Mouse (Mus musculus) kidney, embryonic 15.5 days (tissue): ENCODE measurements around the gene Hyal2. TPM values are rescaled to one million over a fixed set of nuclear protein-coding genes. Genes with fewer than 3 reads are reported as not detected.

Experiments used
- ATAC-seq: fragments of 200-750 bp; cut with Nextera tagmentation; replicated peaks from 2 replicates; pipeline ENCODE4 v1.8.0; 2017; ENCODE audit warnings: moderate TSS enrichment; ENCODE audit not compliant: low FRiP score
- H3K27ac ChIP-seq: fragments of 300-500 bp; sonication (generic); 2 replicates; pipeline ENCODE4 v1.5.1; 2015; ENCODE audit warnings: mild to moderate bottlenecking, inconsistent platforms
- H3K27me3 ChIP-seq: fragments of 300-500 bp; sonication (generic); 2 replicates; pipeline ENCODE4 v1.6.1; 2015; ENCODE audit warnings: inconsistent platforms
- H3K36me3 ChIP-seq: fragments of 300-500 bp; sonication (generic); 2 replicates; pipeline ENCODE4 v1.6.1; 2015; ENCODE audit warnings: inconsistent platforms
- H3K4me1 ChIP-seq: fragments of 300-500 bp; sonication (generic); 2 replicates; pipeline ENCODE4 v1.6.1; 2015; ENCODE audit warnings: inconsistent platforms
- H3K4me2 ChIP-seq: fragments of 300-500 bp; sonication (generic); 2 replicates; pipeline ENCODE4 v1.6.1; 2015; ENCODE audit warnings: moderate library complexity, mild to moderate bottlenecking, inconsistent platforms
- H3K4me3 ChIP-seq: fragments of 300-500 bp; sonication (generic); replicated peaks from 2 replicates; pipeline ENCODE4 v1.5.1; 2015; ENCODE audit warnings: mild to moderate bottlenecking, inconsistent platforms
- H3K9ac ChIP-seq: fragments of 300-500 bp; sonication (generic); 2 replicates; pipeline ENCODE4 v1.6.1; 2015; ENCODE audit warnings: mild to moderate bottlenecking, inconsistent platforms
- H3K9me3 ChIP-seq: fragments of 300-500 bp; sonication (generic); replicated peaks from 2 replicates; pipeline ENCODE4 v1.6.1; 2016; ENCODE audit warnings: inconsistent platforms
- WGBS: fragments of 180-500 bp; shearing (Covaris S2); methylation state at CpG from one replicate; pipeline ENCODE4 v1.1.7; 2015; ENCODE audit warnings: mixed read lengths; 5-methylcytosine and 5-hydroxymethylcytosine counted together
- polyA plus RNA-seq: library from polyadenylated mRNA; unstranded; fragments of >200 nt; fragmentation: Nextera tagmentation; extraction: Ambion mirVana; gene quantifications from 2 replicates; pipeline ENCODE4 v1.2.1, GENCODE M21; 2015

Hyal2 gene
- polyA plus RNA-seq, 1 experiment from 2014 or later = 117 TPM

DNA sequence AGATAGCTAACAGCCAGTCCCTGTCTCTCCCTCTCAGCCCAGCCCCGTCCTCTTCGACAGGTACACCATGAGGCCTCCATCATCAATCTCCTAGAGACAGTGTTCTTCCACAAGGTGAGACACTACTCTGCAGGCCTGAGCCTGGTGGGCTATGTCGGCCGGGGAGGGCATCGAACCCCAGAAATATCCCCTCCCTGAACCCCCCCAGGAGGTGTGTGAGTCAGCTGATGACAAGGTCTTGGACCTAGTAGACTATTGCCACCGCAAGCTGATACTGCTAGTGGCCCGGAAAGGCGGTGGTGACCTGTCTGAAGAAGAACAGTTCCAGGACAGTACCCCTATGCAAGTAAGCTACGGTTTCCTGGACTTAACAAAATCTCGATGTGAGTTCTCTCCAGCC lies 18.9 kb upstream of the Hyal2 start:
- no peaks in the 10 kb centered on the region for H3K9me3 ChIP-seq
- 81% methylated on average over 10 of the region's 10 CpGs for WGBS
- peaks cover 61% of the 10 kb centered on the region for H3K4me1 ChIP-seq
- H3K4me2 ChIP-seq = no peak overlapping the region
- H3K4me3 ChIP-seq = no peak overlapping the region
- no peak for ATAC-seq
- H3K9ac ChIP-seq = no peak overlapping the region
- no peak overlapping the region for H3K27ac ChIP-seq
- no peaks in the 10 kb centered on the region; the same call in 1 of the 2 replicates for H3K27me3 ChIP-seq
- H3K36me3 ChIP-seq = peaks cover 20% of the 10 kb centered on the region

GRCm38 (mm10) chr9:107549297-107550074 lies 18.3 kb upstream of the Hyal2 start:
- H3K4me3 ChIP-seq = no peak overlapping the region
- H3K36me3 ChIP-seq = peaks cover 14% of the 10 kb centered on the region
- ATAC-seq = no peak
- H3K27me3 ChIP-seq = no peaks in the 10 kb centered on the region; the same call in 1 of the 2 replicates
- no peak overlapping the region for H3K27ac ChIP-seq
- H3K9me3 ChIP-seq = no peaks in the 10 kb centered on the region
- H3K4me2 ChIP-seq = no peak overlapping the region
- peaks cover 64% of the 10 kb centered on the region for H3K4me1 ChIP-seq
- H3K9ac ChIP-seq = no peak overlapping the region
- WGBS = 80% methylated on average over 20 of the region's 20 CpGs

DNA sequence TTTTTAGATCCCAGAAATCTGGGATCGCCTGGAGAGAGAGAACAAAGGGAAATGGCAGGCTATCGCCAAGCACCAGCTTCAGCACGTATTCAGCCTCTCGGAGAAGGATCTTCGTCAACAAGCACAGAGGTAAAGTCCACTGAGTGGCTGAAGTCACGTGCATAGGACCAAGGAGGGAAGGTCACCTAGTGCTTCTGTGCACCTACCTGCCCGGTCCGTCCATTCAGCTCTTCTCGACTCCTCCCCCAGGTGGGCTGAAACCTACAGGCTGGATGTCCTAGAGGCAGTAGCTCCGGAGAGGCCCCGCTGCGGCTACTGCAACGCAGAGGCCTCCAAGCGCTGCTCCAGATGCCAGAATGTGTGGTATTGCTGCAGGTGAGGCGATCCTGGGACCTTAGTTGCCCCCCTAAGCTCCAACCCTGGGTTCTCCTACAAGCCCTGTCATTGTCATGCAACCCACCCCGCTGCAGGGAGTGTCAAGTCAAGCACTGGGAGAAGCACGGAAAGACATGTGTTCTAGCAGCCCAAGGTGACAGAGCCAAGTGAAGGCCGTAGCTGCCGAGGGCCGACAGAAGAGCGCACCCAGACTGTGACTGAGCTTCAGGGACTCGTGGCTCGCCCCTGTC lies 17.1 kb upstream of the Hyal2 start:
- Histone ChIP-seq H3K27me3 (no peaks in the 10 kb centered on the region; the same call in 1 of the 2 replicates), H3K36me3 (0 out of 2 replicates have a peak, but pooled peaks cover 4% of the 10 kb centered on the region), H3K4me2 (peak overlapping the region; percentile 70), H3K27ac (peak overlapping the region; percentile 99), H3K9me3 (no peaks in the 10 kb centered on the region), H3K4me1 (peaks cover 64% of the 10 kb centered on the region), H3K4me3 (peak overlapping the region; percentile 79), H3K9ac (peak overlapping the region; percentile 52; the same call in 1 of the 2 replicates)
- no peak for ATAC-seq
- WGBS = 28% methylated on average over 23 of the region's 23 CpGs

GRCm38 (mm10) chr9:107551117-107551889 lies 16.4 kb upstream of the Hyal2 start, which contains the start of gene Rassf1:
Gene Rassf1, plus strand, starts transcription at chr9:107551555.
- Histone ChIP-seq H3K27me3 (no peaks in the 10 kb centered on the region; the same call in 1 of the 2 replicates), H3K4me1 (peaks cover 70% of the 10 kb centered on the region), H3K4me3 (peak within 1 kb of the TSS; percentile 79), H3K9ac (peak within 1 kb of the TSS; percentile 52), H3K27ac (peak within 1 kb of the TSS; percentile 99), H3K36me3 (no peaks in the 10 kb centered on the region; the same call in 1 of the 2 replicates), H3K4me2 (peak within 1 kb of the TSS; percentile 70), H3K9me3 (no peaks in the 10 kb centered on the region)
- WGBS = 1% methylated on average over 63 of the region's 63 CpGs
- ATAC-seq = peak; percentile 37

DNA sequence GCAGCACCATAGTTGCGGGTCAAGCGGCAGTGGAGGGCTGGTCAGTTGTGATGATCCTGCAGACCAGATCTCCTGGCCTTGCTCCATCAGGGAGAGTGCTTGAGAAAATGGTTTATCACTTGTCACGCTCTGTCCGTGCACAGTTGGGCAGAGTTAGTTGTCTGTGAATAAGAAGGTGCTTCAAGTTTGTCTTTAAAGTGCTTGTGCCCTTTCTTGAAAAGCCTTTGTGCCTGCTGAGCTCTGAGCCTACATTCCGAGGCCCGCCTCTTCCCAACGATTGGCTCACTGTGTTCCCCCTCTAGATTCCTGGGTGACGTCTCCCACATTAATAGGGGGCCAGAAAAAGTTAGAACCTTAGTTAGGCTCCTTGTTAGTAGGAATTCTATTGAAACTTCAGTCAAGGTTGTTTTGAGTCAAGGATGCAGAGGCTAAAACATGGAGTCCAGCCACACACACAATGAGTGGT lies 15.8 kb upstream of the Hyal2 start:
- H3K4me3 ChIP-seq = peak overlapping the region; percentile 79
- peaks cover 69% of the 10 kb centered on the region for H3K4me1 ChIP-seq
- peaks cover 6% of the 10 kb centered on the region for H3K36me3 ChIP-seq
- H3K9me3 ChIP-seq = no peaks in the 10 kb centered on the region
- H3K27me3 ChIP-seq = no peaks in the 10 kb centered on the region; the same call in 1 of the 2 replicates
- WGBS = 10% methylated on average over 8 of the region's 8 CpGs
- peak overlapping the region; percentile 70 for H3K4me2 ChIP-seq
- H3K27ac ChIP-seq = peak overlapping the region; percentile 99
- no peak for ATAC-seq
- H3K9ac ChIP-seq = peak overlapping the region; percentile 52

- Histone ChIP-seq H3K4me2 (peak overlapping the region; percentile 70), H3K9me3 (no peaks in the 10 kb centered on the region), H3K27me3 (no peaks in the 10 kb centered on the region; the same call in 1 of the 2 replicates), H3K9ac (peak overlapping the region; percentile 52), H3K4me1 (peaks cover 66% of the 10 kb centered on the region), H3K27ac (peak overlapping the region; percentile 99), H3K4me3 (peak overlapping the region; percentile 79), H3K36me3 (peaks cover 15% of the 10 kb centered on the region)
- 65% methylated on average over 5 of the region's 5 CpGs for WGBS
- no peak for ATAC-seq
These were observed 14.9 kb upstream of the Hyal2 start for GRCm38 (mm10) chr9:107552690-107553393.

GRCm38 (mm10) chr9:107553541-107554318 lies 14.0 kb upstream of the Hyal2 start:
- no peaks in the 10 kb centered on the region; the same call in 1 of the 2 replicates for H3K27me3 ChIP-seq
- ATAC-seq = peak; percentile 58; the same call in 1 of the 2 replicates
- peak overlapping the region; percentile 70 for H3K4me2 ChIP-seq
- H3K4me1 ChIP-seq = peaks cover 66% of the 10 kb centered on the region
- no peaks in the 10 kb centered on the region for H3K9me3 ChIP-seq
- peak overlapping the region; percentile 79 for H3K4me3 ChIP-seq
- peaks cover 24% of the 10 kb centered on the region for H3K36me3 ChIP-seq
- peak overlapping the region; percentile 84 for H3K9ac ChIP-seq
- WGBS = 1% methylated on average over 37 of the region's 37 CpGs
- peak overlapping the region; percentile 99 for H3K27ac ChIP-seq

GRCm38 (mm10) chr9:107554319-107554825 lies 13.4 kb upstream of the Hyal2 start:
- Histone ChIP-seq H3K27ac (peak overlapping the region; percentile 99), H3K9me3 (no peaks in the 10 kb centered on the region), H3K4me3 (peak overlapping the region; percentile 79), H3K36me3 (peaks cover 31% of the 10 kb centered on the region), H3K4me2 (peak overlapping the region; percentile 70), H3K4me1 (peaks cover 66% of the 10 kb centered on the region), H3K9ac (peak overlapping the region; percentile 84), H3K27me3 (no peaks in the 10 kb centered on the region; the same call in 1 of the 2 replicates)
- peak; percentile 88 for ATAC-seq
- 0% methylated on average over 53 of the region's 53 CpGs for WGBS

DNA sequence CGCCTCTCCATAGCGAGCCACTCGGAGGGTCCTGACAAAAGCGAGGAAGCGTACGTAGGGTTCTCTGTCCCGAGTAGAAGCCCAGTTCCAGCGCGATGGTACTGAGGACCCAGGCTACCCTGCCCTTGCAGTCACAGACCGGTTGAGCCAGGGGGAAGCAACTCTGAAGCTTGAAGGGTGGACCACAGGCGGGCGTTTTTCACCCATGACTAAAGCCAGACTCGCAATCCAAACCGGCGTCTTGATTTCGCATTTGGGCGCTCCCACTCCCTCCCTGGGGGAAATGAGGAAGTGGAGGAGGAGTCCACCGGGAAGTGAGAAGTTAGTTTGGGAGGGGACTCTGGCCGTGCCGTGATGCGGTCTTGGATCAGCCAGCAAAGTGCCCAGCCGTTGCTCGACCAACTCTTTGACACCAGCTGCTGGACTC lies 12.7 kb upstream of the Hyal2 start:
- Histone ChIP-seq H3K9me3 (no peaks in the 10 kb centered on the region), H3K36me3 (peaks cover 37% of the 10 kb centered on the region), H3K27me3 (no peaks in the 10 kb centered on the region), H3K4me1 (peaks cover 62% of the 10 kb centered on the region), H3K9ac (peak overlapping the region; percentile 84), H3K27ac (peak overlapping the region; percentile 99), H3K4me2 (peak overlapping the region; percentile 70), H3K4me3 (peak overlapping the region; percentile 79)
- WGBS = under 1% methylated on average over 23 of the region's 23 CpGs
- ATAC-seq = peak; percentile 22

DNA sequence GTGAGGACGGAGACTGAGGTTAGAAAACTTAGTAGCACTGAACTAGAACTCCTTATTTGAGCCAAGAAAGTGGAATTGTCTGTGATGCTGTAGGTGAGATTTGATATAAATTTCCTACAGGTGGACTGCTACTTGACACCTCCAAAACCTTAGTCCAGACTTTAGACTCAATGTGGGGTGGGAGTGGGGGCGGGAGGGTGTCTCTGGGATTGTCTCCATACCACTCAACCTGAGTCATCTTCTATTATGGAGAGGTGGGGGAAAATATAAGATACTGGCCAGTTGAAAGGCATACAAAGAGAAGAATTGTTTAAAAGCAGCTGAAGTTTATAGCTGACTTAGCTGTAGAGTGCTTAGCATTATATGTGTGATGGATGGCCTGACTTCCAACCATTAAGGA lies 12.0 kb upstream of the Hyal2 start:
- no peak for ATAC-seq
- 28% methylated on average over 2 of the region's 2 CpGs for WGBS
- H3K27me3 ChIP-seq = no peaks in the 10 kb centered on the region

More for the DNA sequence above, 12.0 kb upstream of the Hyal2 start:
- Histone ChIP-seq H3K4me2 (peak overlapping the region; percentile 70), H3K9ac (peak overlapping the region; percentile 84), H3K9me3 (no peaks in the 10 kb centered on the region), H3K4me1 (peaks cover 55% of the 10 kb centered on the region), H3K36me3 (peaks cover 44% of the 10 kb centered on the region), H3K27ac (peak overlapping the region; percentile 99), H3K4me3 (peak overlapping the region; percentile 79)
